7 mouse cellular contexts compared by ENCODE assay signal in the genomic region with DNA sequence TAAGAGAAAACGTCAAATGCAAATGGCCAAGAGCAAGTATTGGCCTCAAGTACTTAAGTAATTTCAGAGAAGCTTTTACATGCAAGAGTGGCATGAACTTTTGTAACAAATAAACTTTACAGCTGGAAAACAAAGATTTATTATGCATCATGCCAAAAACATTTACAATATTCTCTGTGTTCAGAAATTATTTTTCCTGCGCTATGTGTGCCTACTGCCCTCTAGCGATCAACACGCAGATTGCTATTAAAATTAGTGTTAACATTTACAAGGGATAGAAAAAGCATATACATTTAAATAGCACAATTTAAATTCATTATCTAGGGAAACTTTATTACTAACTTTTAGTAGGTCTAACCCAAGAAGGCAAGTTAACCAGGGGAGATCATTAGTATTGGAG. TPM values are rescaled to one million over a fixed set of nuclear protein-coding genes. Genes with fewer than 3 reads are reported as not detected.
DNase-seq lines count a peak whose midpoint lies in the region; ATAC-seq and TF ChIP-seq lines count a peak whose summit lies in the region.

No protein-coding gene starts in this region.

- peak; percentile 78 for ATAC-seq in CD4-positive, CD25-positive, alpha-beta regulatory T cell, adult 4 months

- peak overlapping the region; percentile 11; the same call in 1 of the 2 replicates for H3K27ac ChIP-seq in layer of hippocampus, adult 2 months

- H3K4me3 ChIP-seq in layer of hippocampus, adult 2 months, result no peak overlapping the region; the same call in 1 of the 2 replicates

- peak in 1 of 2 experiments; percentile 19 for DNase-seq in layer of hippocampus, adult 2 months (ENCODE audit: low spot score in 2 of 2)
- no peak for DNase-seq in layer of hippocampus, postnatal 36 days
- peak; percentile 73 for DNase-seq in MN1 (ENCODE audit: low spot score)
- peak; percentile 11 for DNase-seq in lung, postnatal 14 days
- DNase-seq in ovary, postnatal 14 days (ENCODE audit: low spot score), result no peak
- no peak for DNase-seq in adrenal gland, postnatal 36 days

- TF ChIP-seq CTCF in layer of hippocampus, adult 2 months (conservative IDR thresholded peaks at IDR 0.05), result peak; percentile 94

RNA-seq across cellular contexts. Expression of a gene that starts 29.5 kb away (rescaled TPM):
- 100 to 1,000 TPM; 348 to 365 TPM for total RNA-seq in layer of hippocampus, adult 2 months (2021)
- total RNA-seq in layer of hippocampus, postnatal 36 days (2021), result 100 to 1,000 TPM; 346 to 384 TPM
- polyA plus RNA-seq in CD4-positive, CD25-positive, alpha-beta regulatory T cell, adult 4 months (2017; shearing (Covaris generic)), result 10 to 100 TPM in 1 of 2 experiments, 1 to 10 TPM in 1; 8.0 to 16.8 TPM
- total RNA-seq in adrenal gland, postnatal 36 days (2021), result 10 to 100 TPM; 10.3 to 14.2 TPM

RNA-seq across cellular contexts. Expression of a gene that starts 44.7 kb away (rescaled TPM):
- 100 to 1,000 TPM; 163 to 172 TPM for total RNA-seq in layer of hippocampus, adult 2 months (2021)
- total RNA-seq in layer of hippocampus, postnatal 36 days (2021), result 100 to 1,000 TPM; 151 to 170 TPM
- polyA plus RNA-seq in CD4-positive, CD25-positive, alpha-beta regulatory T cell, adult 4 months (2017; shearing (Covaris generic)), result 10 to 100 TPM; 30.1 to 35.5 TPM
- total RNA-seq in adrenal gland, postnatal 36 days (2021), result 10 to 100 TPM; 63.9 to 66.2 TPM

Comparison
In these comparisons a context has a peak if more than half of its experiments do, and no peak if none do; other contexts are left out.
1. DNase-seq: peak in MN1 (single experiment) and lung, postnatal 14 days (single experiment); none in layer of hippocampus, postnatal 36 days (0 of 2), ovary, postnatal 14 days (single experiment) and adrenal gland, postnatal 36 days (0 of 2).
2. RNA of a gene that starts 29.5 kb away (total RNA-seq): 346 to 384 TPM in layer of hippocampus, postnatal 36 days and 348 to 365 TPM in layer of hippocampus, adult 2 months; 10.3 to 14.2 TPM in adrenal gland, postnatal 36 days; every median in the first group is over 10 times any median in the second.